Mouse (Mus musculus) heart, embryonic 11.5 days (tissue): Measurements from ENCODE around the gene Fyn. TPM values are rescaled to one million over a fixed set of nuclear protein-coding genes. Genes with fewer than 3 reads are reported as not detected.

Source experiments
- ATAC-seq: fragments of 200-750 bp; cut with Nextera tagmentation; replicated peaks from 2 replicates; pipeline ENCODE4 v1.8.0; 2017; ENCODE audit warnings: moderate library complexity; ENCODE audit not compliant: insufficient number of reproducible peaks, low FRiP score, low TSS enrichment
- H3K27ac ChIP-seq: fragments of 300-500 bp; sonication (generic); 2 replicates; pipeline ENCODE4 v1.5.1; 2014; ENCODE audit warnings: mild to moderate bottlenecking, low read depth, low read length
- H3K27me3 ChIP-seq: fragments of 300-500 bp; sonication (generic); 2 replicates; pipeline ENCODE4 v1.6.1; 2014; ENCODE audit warnings: mild to moderate bottlenecking, low read length, mixed read lengths; ENCODE audit not compliant: control insufficient read depth, insufficient read depth
- H3K36me3 ChIP-seq: fragments of 300-500 bp; sonication (generic); 2 replicates; pipeline ENCODE4 v1.6.1; 2014; ENCODE audit warnings: mild to moderate bottlenecking, low read length, moderate library complexity, mixed read lengths; ENCODE audit not compliant: control insufficient read depth, insufficient read depth
- H3K4me1 ChIP-seq: fragments of 300-500 bp; sonication (generic); 2 replicates; pipeline ENCODE4 v1.6.1; 2014; ENCODE audit warnings: low read length; ENCODE audit not compliant: control insufficient read depth, insufficient read depth
- H3K4me2 ChIP-seq: fragments of 300-500 bp; sonication (generic); 2 replicates; pipeline ENCODE4 v1.6.1; 2014; ENCODE audit warnings: mild to moderate bottlenecking, moderate library complexity
- H3K4me3 ChIP-seq: fragments of 300-500 bp; sonication (generic); 2 replicates; pipeline ENCODE4 v1.5.1; 2014; ENCODE audit warnings: low read depth, low read length
- H3K9ac ChIP-seq: fragments of 300-500 bp; sonication (generic); 2 replicates; pipeline ENCODE4 v1.6.1; 2014; ENCODE audit warnings: mild to moderate bottlenecking, low read depth, low read length, moderate library complexity
- H3K9me3 ChIP-seq: fragments of 300-500 bp; sonication (generic); replicated peaks from 2 replicates; pipeline ENCODE4 v1.6.1; 2016; ENCODE audit warnings: low read length; ENCODE audit not compliant: control insufficient read depth
- WGBS: fragments of 180-500 bp; shearing (Covaris S2); extraction: QIAGEN DNeasy Blood & Tissue Kit; methylation state at CpG from one replicate; pipeline ENCODE4 v1.1.7; 2014; ENCODE audit not compliant: insufficient replicate concordance; 5-methylcytosine and 5-hydroxymethylcytosine counted together
- polyA plus RNA-seq: library from polyadenylated mRNA; unstranded; fragments of >200 nt; fragmentation: Nextera tagmentation; extraction: Ambion mirVana; gene quantifications from 2 replicates; pipeline ENCODE4 v1.2.1, GENCODE M21; 2014

Fyn gene
- polyA plus RNA-seq, 1 experiment from 2014 or later: 17.2 TPM

GRCm38 (mm10) chr10:39589765-39590546, 221.3 kb downstream of the Fyn start:
- Histone ChIP-seq H3K9me3 (peaks cover 6% of the 10 kb centered on the region), H3K9ac (no peak overlapping the region), H3K27ac (no peak overlapping the region), H3K27me3 (0 out of 2 replicates have a peak, but pooled peaks cover 3% of the 10 kb centered on the region), H3K4me3 (no peak overlapping the region), H3K4me1 (no peaks in the 10 kb centered on the region; the same call in 1 of the 2 replicates), H3K4me2 (no peak overlapping the region), H3K36me3 (no peaks in the 10 kb centered on the region)
- 77% methylated on average over 19 of the region's 19 CpGs for WGBS
- no peak for ATAC-seq

DNA sequence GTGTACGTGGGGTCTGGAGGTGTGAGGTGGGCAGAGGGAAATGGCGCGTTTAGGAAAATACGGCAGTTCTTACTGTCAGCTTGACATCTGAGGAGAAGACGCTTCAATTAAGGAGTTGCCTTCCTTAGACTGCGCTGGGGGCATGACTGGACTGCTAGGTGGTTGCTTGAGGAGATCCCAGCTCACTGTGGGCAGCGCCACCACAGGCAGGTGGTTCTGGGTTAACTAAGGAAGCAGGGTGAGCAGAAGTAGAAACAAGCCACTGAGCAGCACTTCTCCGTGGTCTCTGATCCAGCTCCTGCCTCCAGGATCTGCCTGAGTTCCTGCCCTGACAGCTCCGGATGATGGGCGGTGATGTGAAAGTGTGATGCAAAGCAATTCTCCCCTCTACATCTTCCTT, 222.0 kb downstream of the Fyn start:
- no peak for ATAC-seq
- peaks cover 6% of the 10 kb centered on the region for H3K9me3 ChIP-seq
- no peak overlapping the region for H3K4me3 ChIP-seq
- H3K27me3 ChIP-seq: 0 out of 2 replicates have a peak, but pooled peaks cover 3% of the 10 kb centered on the region
- no peaks in the 10 kb centered on the region for H3K36me3 ChIP-seq
- no peak overlapping the region for H3K4me2 ChIP-seq
- no peak overlapping the region for H3K27ac ChIP-seq
- no peak overlapping the region for H3K9ac ChIP-seq
- 78% methylated on average over 10 of the region's 10 CpGs for WGBS
- H3K4me1 ChIP-seq: no peaks in the 10 kb centered on the region; the same call in 1 of the 2 replicates

DNA sequence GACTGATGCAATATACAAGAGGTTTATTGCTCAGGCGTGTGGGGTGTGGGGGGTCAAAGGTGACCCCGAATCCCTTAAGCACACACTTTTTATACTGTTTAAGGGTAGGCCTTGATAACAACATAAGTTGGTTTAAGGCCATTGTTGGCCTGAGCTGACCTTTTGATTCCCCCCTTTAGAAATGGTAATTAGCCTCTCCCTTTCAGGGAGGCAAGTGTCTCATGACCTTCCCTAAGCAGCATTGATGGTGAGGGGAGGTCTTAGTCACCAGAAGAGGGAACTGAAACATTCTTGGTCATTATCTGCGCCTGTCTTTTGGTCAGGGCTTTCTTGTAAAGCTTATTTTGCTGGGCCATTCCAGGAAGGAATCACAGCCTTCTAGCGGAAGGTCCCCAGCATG, 223.8 kb downstream of the Fyn start:
- ATAC-seq: no peak
- WGBS: 89% methylated on average over 4 of the region's 4 CpGs
- no peak overlapping the region for H3K4me3 ChIP-seq
- peaks cover 6% of the 10 kb centered on the region for H3K9me3 ChIP-seq
- H3K27me3 ChIP-seq: 0 out of 2 replicates have a peak, but pooled peaks cover 3% of the 10 kb centered on the region
- H3K4me1 ChIP-seq: no peaks in the 10 kb centered on the region; the same call in 1 of the 2 replicates
- no peak overlapping the region for H3K4me2 ChIP-seq
- no peaks in the 10 kb centered on the region for H3K36me3 ChIP-seq
- H3K9ac ChIP-seq: no peak overlapping the region
- H3K27ac ChIP-seq: no peak overlapping the region

- H3K27ac ChIP-seq: no peak overlapping the region
- no peaks in the 10 kb centered on the region; the same call in 1 of the 2 replicates for H3K4me1 ChIP-seq
- no peaks in the 10 kb centered on the region for H3K36me3 ChIP-seq
- peaks cover 6% of the 10 kb centered on the region for H3K9me3 ChIP-seq
- no peak overlapping the region for H3K4me3 ChIP-seq
- H3K9ac ChIP-seq: no peak overlapping the region
- WGBS: 56% methylated on average over 1 of the region's 1 CpGs
- H3K4me2 ChIP-seq: no peak overlapping the region
- no peaks in the 10 kb centered on the region for H3K27me3 ChIP-seq
- ATAC-seq: no peak
Observed at GRCm38 (mm10) chr10:39594716-39595115, 226.1 kb downstream of the Fyn start.

GRCm38 (mm10) chr10:39595862-39596261, 227.2 kb downstream of the Fyn start:
- no peaks in the 10 kb centered on the region for H3K27me3 ChIP-seq
- H3K9me3 ChIP-seq: peaks cover 6% of the 10 kb centered on the region
- no peak for ATAC-seq
- no peak overlapping the region for H3K27ac ChIP-seq
- H3K36me3 ChIP-seq: no peaks in the 10 kb centered on the region
- H3K9ac ChIP-seq: no peak overlapping the region
- no peak overlapping the region for H3K4me2 ChIP-seq
- H3K4me1 ChIP-seq: no peaks in the 10 kb centered on the region; the same call in 1 of the 2 replicates
- WGBS: 71% methylated on average over 3 of the region's 3 CpGs
- no peak overlapping the region for H3K4me3 ChIP-seq

GRCm38 (mm10) chr10:39597116-39597791, 228.6 kb downstream of the Fyn start:
- no peak overlapping the region for H3K27ac ChIP-seq
- no peak overlapping the region for H3K4me3 ChIP-seq
- 53% methylated on average over 9 of the region's 9 CpGs for WGBS
- H3K4me1 ChIP-seq: no peaks in the 10 kb centered on the region; the same call in 1 of the 2 replicates
- peaks cover 6% of the 10 kb centered on the region for H3K9me3 ChIP-seq
- no peaks in the 10 kb centered on the region for H3K36me3 ChIP-seq
- ATAC-seq: no peak
- no peak overlapping the region for H3K4me2 ChIP-seq
- H3K27me3 ChIP-seq: no peaks in the 10 kb centered on the region
- no peak overlapping the region for H3K9ac ChIP-seq

DNA sequence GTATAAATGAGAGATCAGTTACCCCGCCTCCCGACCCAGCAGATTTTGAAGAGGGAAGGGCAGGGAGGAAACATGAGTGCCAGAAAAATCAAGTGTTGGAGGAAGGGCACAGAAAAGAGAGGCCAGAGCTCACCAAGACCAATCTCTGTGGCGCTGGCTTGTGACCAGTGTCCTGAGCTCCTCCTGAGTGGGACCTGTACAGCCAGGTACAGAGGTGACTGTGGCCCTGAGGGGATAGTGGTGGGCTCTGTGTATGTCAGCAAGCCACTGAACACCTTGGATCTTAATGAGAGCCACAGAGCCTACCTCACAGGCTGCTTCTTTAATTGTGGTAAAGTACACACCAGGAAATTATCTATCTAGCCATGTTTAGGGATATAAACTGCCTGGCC, 229.1 kb downstream of the Fyn start:
- WGBS: 73% methylated on average over 3 of the region's 3 CpGs
- H3K9me3 ChIP-seq: peaks cover 6% of the 10 kb centered on the region

DNA sequence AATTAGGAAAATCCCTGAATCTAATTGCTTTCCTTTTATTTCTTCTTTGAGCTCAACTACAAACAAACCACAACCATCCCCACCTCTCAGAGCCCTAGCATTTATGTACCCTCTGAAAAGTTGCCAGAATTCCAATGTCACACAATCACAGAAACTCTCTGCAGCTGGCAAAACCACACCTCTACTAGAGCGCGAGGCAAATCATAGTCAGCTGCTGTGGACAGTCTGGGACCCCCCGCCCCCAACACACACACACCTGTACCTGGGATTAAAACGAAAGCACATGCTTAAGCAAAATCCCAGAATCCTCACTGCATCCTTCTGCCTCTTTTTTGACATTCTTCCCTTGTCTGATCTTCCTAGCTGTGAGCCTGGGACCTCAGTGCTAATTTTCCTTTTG, 230.9 kb downstream of the Fyn start:
- H3K9me3 ChIP-seq: no peaks in the 10 kb centered on the region
- H3K27me3 ChIP-seq: no peaks in the 10 kb centered on the region
- no peaks in the 10 kb centered on the region; the same call in 1 of the 2 replicates for H3K4me1 ChIP-seq
- WGBS: 86% methylated on average over 4 of the region's 4 CpGs
- H3K36me3 ChIP-seq: no peaks in the 10 kb centered on the region
- no peak overlapping the region for H3K27ac ChIP-seq
- H3K9ac ChIP-seq: no peak overlapping the region
- no peak overlapping the region for H3K4me2 ChIP-seq
- H3K4me3 ChIP-seq: no peak overlapping the region
- ATAC-seq: no peak

More for the DNA sequence above, 229.1 kb downstream of the Fyn start:
- ATAC-seq: no peak
- H3K4me1 ChIP-seq: no peaks in the 10 kb centered on the region; the same call in 1 of the 2 replicates
- no peak overlapping the region for H3K4me3 ChIP-seq
- no peak overlapping the region for H3K4me2 ChIP-seq
- no peaks in the 10 kb centered on the region for H3K36me3 ChIP-seq
- H3K27me3 ChIP-seq: no peaks in the 10 kb centered on the region
- H3K27ac ChIP-seq: no peak overlapping the region
- H3K9ac ChIP-seq: no peak overlapping the region
